Mouse (Mus musculus) spleen, postnatal 14 days (tissue): ENCODE measurements around the gene Zfp385b.

Experiments
- DNase-seq, 2 experiments: peaks; one replicate each; pipeline ENCODE4 v3.0.0; 2021 to 2022; ENCODE audit warnings: low spot score in 2 of 2

Gene Zfp385b

GRCm38 (mm10) chr2:77705476-77705875 is 114.0 kb downstream of the Zfp385b start:
- no peak for DNase-seq

GRCm38 (mm10) chr2:77703080-77703479 is 116.4 kb downstream of the Zfp385b start:
- DNase-seq, result no peak

GRCm38 (mm10) chr2:77691174-77691573 is 128.3 kb downstream of the Zfp385b start:
- DNase-seq, result no peak

GRCm38 (mm10) chr2:77690316-77690715 is 129.1 kb downstream of the Zfp385b start:
- DNase-seq, result no peak

GRCm38 (mm10) chr2:77688651-77689050 is 130.8 kb downstream of the Zfp385b start:
- no peak for DNase-seq

GRCm38 (mm10) chr2:77684088-77684487 is 135.4 kb downstream of the Zfp385b start:
- no peak for DNase-seq

GRCm38 (mm10) chr2:77682205-77682604 is 137.2 kb downstream of the Zfp385b start:
- no peak for DNase-seq

GRCm38 (mm10) chr2:77681741-77682140 is 137.7 kb downstream of the Zfp385b start:
- no peak for DNase-seq

GRCm38 (mm10) chr2:77673770-77674169 is 145.7 kb downstream of the Zfp385b start:
- DNase-seq, result no peak

- DNase-seq, result no peak
Measured at GRCm38 (mm10) chr2:77672215-77672905, 147.1 kb downstream of the Zfp385b start.

- no peak for DNase-seq
Measured at GRCm38 (mm10) chr2:77662171-77662570, 157.3 kb downstream of the Zfp385b start.

- DNase-seq, result no peak
Measured at GRCm38 (mm10) chr2:77653686-77654085, 165.8 kb downstream of the Zfp385b start.

GRCm38 (mm10) chr2:77641521-77642170 is 177.8 kb downstream of the Zfp385b start:
- no peak for DNase-seq

- no peak for DNase-seq
Measured at GRCm38 (mm10) chr2:77639993-77640392, 179.4 kb downstream of the Zfp385b start.

GRCm38 (mm10) chr2:77631606-77632005 is 187.8 kb downstream of the Zfp385b start:
- no peak for DNase-seq

GRCm38 (mm10) chr2:77627622-77628231 is 191.7 kb downstream of the Zfp385b start:
- DNase-seq, result no peak

- DNase-seq, result no peak
Measured at GRCm38 (mm10) chr2:77618686-77619085, 200.8 kb downstream of the Zfp385b start.

GRCm38 (mm10) chr2:77610303-77610991 is 209.0 kb downstream of the Zfp385b start:
- DNase-seq, result no peak

GRCm38 (mm10) chr2:77609452-77609851 is 210.0 kb downstream of the Zfp385b start:
- no peak for DNase-seq

- no peak for DNase-seq
Measured at GRCm38 (mm10) chr2:77608666-77609065, 210.8 kb downstream of the Zfp385b start.

GRCm38 (mm10) chr2:77593461-77593860 is 226.0 kb downstream of the Zfp385b start:
- no peak for DNase-seq

- no peak for DNase-seq
Measured at GRCm38 (mm10) chr2:77592525-77592924, 226.9 kb downstream of the Zfp385b start.
